Mouse (Mus musculus) kidney, embryonic 14.5 days (tissue): ENCODE results near the gene Ubxn11. TPM values are rescaled to one million over a fixed set of nuclear protein-coding genes. Genes with fewer than 3 reads are reported as not detected.

Source experiments
- ATAC-seq: fragments of 200-750 bp; cut with Nextera tagmentation; 2 replicates; pipeline ENCODE4 v1.8.0; 2017; ENCODE audit warnings: moderate number of reproducible peaks, mild to moderate bottlenecking, moderate TSS enrichment, moderate library complexity; ENCODE audit not compliant: low FRiP score, low TSS enrichment
- H3K27ac ChIP-seq: fragments of 300-500 bp; sonication (generic); 2 replicates; pipeline ENCODE4 v1.5.1; 2014; ENCODE audit warnings: low read depth, mild to moderate bottlenecking, low read length, moderate library complexity, mixed read lengths
- H3K27me3 ChIP-seq: fragments of 300-500 bp; sonication (generic); 2 replicates; pipeline ENCODE4 v1.6.1; 2014; ENCODE audit warnings: mild to moderate bottlenecking, low read length; ENCODE audit not compliant: control insufficient read depth, insufficient read depth
- H3K36me3 ChIP-seq: fragments of 300-500 bp; sonication (generic); 2 replicates; pipeline ENCODE4 v1.6.1; 2014; ENCODE audit warnings: low read length, mixed read lengths; ENCODE audit not compliant: control insufficient read depth, insufficient read depth
- H3K4me1 ChIP-seq: fragments of 300-500 bp; sonication (generic); 2 replicates; pipeline ENCODE4 v1.6.1; 2014; ENCODE audit warnings: low read length, mixed read lengths; ENCODE audit not compliant: control insufficient read depth, insufficient read depth
- H3K4me2 ChIP-seq: fragments of 300-500 bp; sonication (generic); replicated peaks from 2 replicates; pipeline ENCODE4 v1.6.1; 2014; ENCODE audit warnings: low read depth, mild to moderate bottlenecking, low read length
- H3K4me3 ChIP-seq: fragments of 300-500 bp; sonication (generic); 2 replicates; pipeline ENCODE4 v1.5.1; 2014; ENCODE audit warnings: mild to moderate bottlenecking, low read length
- H3K9ac ChIP-seq: fragments of 300-500 bp; sonication (generic); 2 replicates; pipeline ENCODE4 v1.6.1; 2014; ENCODE audit warnings: low read depth, mild to moderate bottlenecking, low read length, moderate library complexity
- H3K9me3 ChIP-seq: fragments of 300-500 bp; sonication (generic); 2 replicates; pipeline ENCODE4 v1.6.1; 2016; ENCODE audit warnings: low read length; ENCODE audit not compliant: control insufficient read depth
- WGBS: fragments of 180-500 bp; shearing (Covaris S2); extraction: QIAGEN DNeasy Blood & Tissue Kit; methylation state at CpG from one replicate; pipeline ENCODE4 v1.1.7; 2014; 5-methylcytosine and 5-hydroxymethylcytosine counted together
- polyA plus RNA-seq: library from polyadenylated mRNA; unstranded; fragments of >200 nt; fragmentation: Nextera tagmentation; extraction: Ambion mirVana; gene quantifications from 2 replicates; pipeline ENCODE4 v1.2.1, GENCODE M21; 2014

Gene Ubxn11
- polyA plus RNA-seq, 1 experiment from 2014 or later: 9.3 TPM

- H3K9ac ChIP-seq: no peak overlapping the region
- 88% methylated on average over 21 of the region's 21 CpGs for WGBS
Observed at GRCm38 (mm10) chr4:134126300-134127120, 24.1 kb downstream of the Ubxn11 start.

DNA sequence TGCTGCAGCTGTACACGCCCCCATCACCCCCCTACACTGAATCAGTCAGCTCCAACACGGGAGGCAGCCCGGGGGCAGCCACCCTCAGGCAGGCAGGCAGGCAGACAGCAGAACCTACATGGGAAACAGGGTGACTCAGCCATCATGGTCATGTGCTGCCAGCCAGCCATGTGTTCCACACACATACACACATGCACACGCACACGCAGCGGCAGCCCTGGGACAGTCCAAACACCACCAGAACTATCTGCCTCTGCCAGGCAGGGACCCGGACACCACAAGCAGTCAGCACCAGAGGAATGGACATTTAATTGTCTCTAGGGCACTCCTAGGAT, 24.7 kb downstream of the Ubxn11 start:
- Histone ChIP-seq H3K4me2 (peak overlapping the region; percentile 77; the same call in 1 of the 2 replicates), H3K4me1 (peaks cover 20% of the 10 kb centered on the region), H3K36me3 (peaks cover 10% of the 10 kb centered on the region; the same call in 1 of the 2 replicates), H3K9ac (no peak overlapping the region), H3K4me3 (peak overlapping the region; percentile 80; the same call in 1 of the 2 replicates), H3K27me3 (no peaks in the 10 kb centered on the region), H3K27ac (no peak overlapping the region), H3K9me3 (no peaks in the 10 kb centered on the region)
- WGBS: 83% methylated on average over 7 of the region's 7 CpGs
- no peak for ATAC-seq

More at GRCm38 (mm10) chr4:134126300-134127120, 24.1 kb downstream of the Ubxn11 start:
- Histone ChIP-seq H3K27ac (no peak overlapping the region), H3K27me3 (no peaks in the 10 kb centered on the region), H3K36me3 (peaks cover 10% of the 10 kb centered on the region; the same call in 1 of the 2 replicates), H3K4me2 (no peak overlapping the region), H3K4me1 (peaks cover 20% of the 10 kb centered on the region), H3K9me3 (no peaks in the 10 kb centered on the region), H3K4me3 (no peak overlapping the region)
- no peak for ATAC-seq

GRCm38 (mm10) chr4:134127793-134128192, 25.4 kb downstream of the Ubxn11 start:
- Histone ChIP-seq H3K36me3 (peaks cover 12% of the 10 kb centered on the region; the same call in 1 of the 2 replicates), H3K4me3 (peak overlapping the region; percentile 80), H3K27ac (peak overlapping the region; percentile 79; the same call in 1 of the 2 replicates), H3K9ac (peak overlapping the region; percentile 77), H3K9me3 (no peaks in the 10 kb centered on the region), H3K27me3 (no peaks in the 10 kb centered on the region), H3K4me2 (peak overlapping the region; percentile 77), H3K4me1 (peaks cover 16% of the 10 kb centered on the region)
- WGBS: 49% methylated on average over 8 of the region's 8 CpGs
- no peak for ATAC-seq

- H3K27ac ChIP-seq: peak within 1 kb of the TSS; percentile 89
- H3K4me2 ChIP-seq: peak within 1 kb of the TSS; percentile 77
- H3K4me1 ChIP-seq: peaks cover 16% of the 10 kb centered on the region
- under 1% methylated on average over 46 of the region's 50 CpGs for WGBS
- H3K4me3 ChIP-seq: peak within 1 kb of the TSS; percentile 80
- no peaks in the 10 kb centered on the region for H3K27me3 ChIP-seq
- peak within 1 kb of the TSS; percentile 77 for H3K9ac ChIP-seq
- peaks cover 12% of the 10 kb centered on the region; the same call in 1 of the 2 replicates for H3K36me3 ChIP-seq
- H3K9me3 ChIP-seq: no peaks in the 10 kb centered on the region
- peak; percentile 93 for ATAC-seq
Observed at GRCm38 (mm10) chr4:134128221-134128982, 26.0 kb downstream of the Ubxn11 start, which contains the start of gene Sh3bgrl3. Gene Sh3bgrl3 (minus strand): TSS chr4:134128789.

- Histone ChIP-seq H3K9me3 (no peaks in the 10 kb centered on the region), H3K27me3 (no peaks in the 10 kb centered on the region), H3K4me2 (peak overlapping the region; percentile 77), H3K4me3 (peak overlapping the region; percentile 80), H3K4me1 (peaks cover 16% of the 10 kb centered on the region), H3K36me3 (peaks cover 12% of the 10 kb centered on the region; the same call in 1 of the 2 replicates), H3K27ac (peak overlapping the region; percentile 89), H3K9ac (peak overlapping the region; percentile 77)
- 4% methylated on average over 14 of the region's 14 CpGs for WGBS
- ATAC-seq: peak; percentile 65
Observed at GRCm38 (mm10) chr4:134128983-134129362, 26.6 kb downstream of the Ubxn11 start.

DNA sequence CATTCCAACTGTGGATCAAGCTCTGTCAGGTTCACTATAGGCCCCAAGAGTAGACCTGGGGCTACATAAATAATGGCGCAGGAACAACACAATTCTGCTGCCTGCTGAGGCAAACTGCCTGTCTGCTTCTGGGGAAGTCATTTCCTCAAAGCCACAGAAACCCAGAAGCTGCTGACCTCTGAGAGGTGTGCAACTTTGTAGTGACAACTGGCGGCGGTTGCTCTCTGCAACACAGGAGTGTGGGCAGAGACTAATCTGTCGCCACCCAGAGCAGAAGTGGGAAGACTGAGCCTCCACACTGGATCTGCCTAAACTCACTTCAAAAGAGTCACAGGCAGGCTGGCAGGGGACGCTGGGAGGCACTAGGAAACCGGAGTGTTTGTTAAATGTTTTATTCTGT, 27.1 kb downstream of the Ubxn11 start:
- peak overlapping the region; percentile 89; the same call in 1 of the 2 replicates for H3K27ac ChIP-seq
- no peaks in the 10 kb centered on the region for H3K27me3 ChIP-seq
- no peaks in the 10 kb centered on the region for H3K9me3 ChIP-seq
- peaks cover 16% of the 10 kb centered on the region for H3K4me1 ChIP-seq
- H3K4me3 ChIP-seq: peak overlapping the region; percentile 80
- peak overlapping the region; percentile 77; the same call in 1 of the 2 replicates for H3K9ac ChIP-seq
- WGBS: 43% methylated on average over 6 of the region's 6 CpGs
- no peak for ATAC-seq
- peak overlapping the region; percentile 77; the same call in 1 of the 2 replicates for H3K4me2 ChIP-seq
- peaks cover 12% of the 10 kb centered on the region; the same call in 1 of the 2 replicates for H3K36me3 ChIP-seq

DNA sequence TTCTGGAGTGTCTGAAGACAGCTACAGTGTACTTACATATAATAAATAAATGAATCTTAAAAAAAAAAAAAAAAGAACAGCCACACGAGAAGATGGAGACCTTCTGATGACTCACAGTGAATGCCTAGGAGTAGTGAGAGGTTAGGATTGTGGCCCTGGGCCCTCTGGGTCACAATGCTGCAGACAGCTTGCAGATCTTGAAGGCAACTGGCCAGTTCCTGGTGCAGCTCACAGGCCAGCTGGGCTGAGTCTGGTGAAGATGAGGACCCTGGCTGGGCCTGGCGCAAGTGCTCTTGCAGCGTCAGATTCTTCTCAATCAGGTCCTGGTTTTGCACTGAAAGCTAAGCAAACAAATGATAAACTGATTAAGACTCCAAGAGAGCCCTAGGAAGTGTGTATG, 29.7 kb downstream of the Ubxn11 start:
- no peak overlapping the region for H3K9ac ChIP-seq
- no peak for ATAC-seq
- WGBS: 88% methylated on average over 3 of the region's 3 CpGs

DNA sequence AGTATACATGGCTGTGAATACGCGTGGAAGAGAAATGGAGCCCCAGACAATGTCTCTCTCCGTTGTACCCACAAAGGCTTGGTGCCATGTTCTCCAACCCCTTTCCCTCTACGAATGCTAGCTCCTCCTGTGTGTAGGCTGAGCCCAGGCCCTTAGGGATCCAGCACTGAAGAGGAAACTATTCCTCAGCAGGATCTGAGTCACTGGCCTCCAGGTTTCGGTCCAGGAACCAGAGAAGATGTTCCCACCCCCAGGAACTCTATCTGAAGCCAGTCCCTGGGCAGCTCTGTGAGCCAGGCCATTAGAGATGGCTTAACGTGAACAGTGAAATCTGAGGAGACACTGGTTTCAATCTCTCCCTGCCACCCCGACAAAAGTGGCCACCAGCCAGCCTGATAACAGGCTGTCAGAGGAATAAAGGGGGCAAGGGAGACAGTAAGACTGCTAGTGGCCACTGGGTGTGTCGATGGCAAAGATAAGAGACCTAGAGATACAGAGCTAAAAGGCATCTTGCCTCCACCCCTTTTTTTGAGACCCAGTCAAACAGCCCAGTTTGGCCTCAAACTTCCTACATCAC, 30.2 kb downstream of the Ubxn11 start:
- Histone ChIP-seq H3K4me1 (peaks cover 13% of the 10 kb centered on the region), H3K36me3 (peaks cover 8% of the 10 kb centered on the region; the same call in 1 of the 2 replicates)
- 74% methylated on average over 8 of the region's 8 CpGs for WGBS

More for the DNA sequence above, 29.7 kb downstream of the Ubxn11 start:
- Histone ChIP-seq H3K36me3 (peaks cover 8% of the 10 kb centered on the region; the same call in 1 of the 2 replicates), H3K4me1 (peaks cover 17% of the 10 kb centered on the region), H3K27me3 (no peaks in the 10 kb centered on the region), H3K27ac (no peak overlapping the region), H3K9me3 (no peaks in the 10 kb centered on the region), H3K4me3 (no peak overlapping the region), H3K4me2 (no peak overlapping the region)

More for the DNA sequence above, 30.2 kb downstream of the Ubxn11 start:
- ATAC-seq: no peak
- Histone ChIP-seq H3K4me3 (no peak overlapping the region), H3K9me3 (no peaks in the 10 kb centered on the region), H3K27me3 (no peaks in the 10 kb centered on the region), H3K9ac (no peak overlapping the region), H3K27ac (no peak overlapping the region), H3K4me2 (no peak overlapping the region)
